20 mouse cellular contexts compared by ENCODE assay signal in the genomic region with DNA sequence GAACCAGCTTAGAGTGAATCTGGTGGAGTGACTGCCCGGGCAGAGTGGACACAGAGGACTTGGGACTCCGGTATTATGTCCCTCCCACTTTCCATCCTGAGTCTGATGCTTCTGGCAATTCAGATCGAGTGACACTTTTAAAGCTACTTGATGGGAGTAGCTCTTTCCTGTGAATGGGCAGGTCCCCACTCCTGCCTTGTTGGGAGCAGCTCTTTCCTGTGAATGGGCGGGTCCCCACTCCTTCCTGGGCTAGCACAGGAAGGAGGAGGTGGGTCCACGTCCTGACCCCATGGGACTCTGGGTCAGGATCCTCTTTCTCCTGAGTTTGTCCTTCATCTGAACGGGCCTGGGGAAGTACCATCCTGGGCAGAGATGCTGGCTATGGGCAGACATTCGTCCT. TPM values are rescaled to one million over a fixed set of nuclear protein-coding genes. Genes with fewer than 3 reads are reported as not detected.
DNase-seq lines count a peak whose midpoint lies in the region; ATAC-seq and TF ChIP-seq lines count a peak whose summit lies in the region.
"Had no signal": no experiment of that assay in that cellular context is flagged by ENCODE, and none has a peak within 500 bp of the region (broad histone marks: within the 10 kb centered on the region; RNA-seq: fewer than 3 reads in every experiment).

No protein-coding gene starts in this region.

- H3K27ac ChIP-seq in kidney, adult 2 months (ENCODE audit: insufficient read depth, low read depth, low read length) = peak overlapping the region; percentile 21; the same call in 1 of the 2 replicates
- H3K27ac ChIP-seq in kidney, embryonic 16.5 days (ENCODE audit: low read length) = no peak overlapping the region
- H3K27ac ChIP-seq: forebrain, embryonic 13.5 days; layer of hippocampus, adult 2 months; left cerebral cortex, adult 2 months; liver, embryonic 13.5 days had no signal

- no peak for ATAC-seq in kidney, embryonic 16.5 days (ENCODE audit: low FRiP score, low TSS enrichment)
- ATAC-seq: forebrain, embryonic 13.5 days had no signal

- H3K9ac ChIP-seq in kidney, embryonic 16.5 days (replicated peaks; ENCODE audit: low read length) = no peak overlapping the region
- H3K9ac ChIP-seq: forebrain, embryonic 13.5 days; liver, embryonic 13.5 days had no signal

- no peaks in the 10 kb centered on the region for H3K36me3 ChIP-seq in kidney, adult 2 months (ENCODE audit: control insufficient read depth, insufficient read depth, low read length)
- H3K36me3 ChIP-seq in kidney, embryonic 16.5 days (ENCODE audit: insufficient read depth, low read length) = no peaks in the 10 kb centered on the region
- H3K36me3 ChIP-seq: liver, embryonic 13.5 days had no signal

- peak; percentile 30 for DNase-seq in adrenal gland, adult 8-10 months
- no peak for DNase-seq in adrenal gland, postnatal 25 days
- peak; percentile 84 for DNase-seq in kidney, adult 2 months
- DNase-seq in kidney, adult 8-10 months = peak; percentile 49 to 66
- peak; percentile 61 for DNase-seq in lung, postnatal 36 days
- DNase-seq in urinary bladder, adult 18-20 months (ENCODE audit: low spot score in 2 of 2) = no peak
- DNase-seq in thymus, postnatal 4 days = no peak
- DNase-seq: cerebellum, adult 9-10 months; gastrocnemius, postnatal 10 days; liver, embryonic 13.5 days; midbrain, embryonic 14.5 days; right cerebral cortex, postnatal 25 days; thymus, postnatal 36 days had no signal

- H3K4me1 ChIP-seq in kidney, adult 2 months (ENCODE audit: control insufficient read depth, insufficient read depth, low read length) = peaks cover 32% of the 10 kb centered on the region
- H3K4me1 ChIP-seq in kidney, embryonic 16.5 days (ENCODE audit: insufficient read depth, low read length) = peaks cover 2% of the 10 kb centered on the region; the same call in 1 of the 2 replicates
- H3K4me1 ChIP-seq: forebrain, embryonic 13.5 days had no signal

- TF ChIP-seq CTCF in kidney, adult 2 months (conservative IDR thresholded peaks at IDR 0.05; ENCODE audit: insufficient read depth, insufficient read length, low read depth, low read length) = no peak

- H3K4me3 ChIP-seq in kidney, adult 2 months (ENCODE audit: insufficient read depth, low read depth, low read length) = no peak overlapping the region
- H3K4me3 ChIP-seq in kidney, embryonic 16.5 days (ENCODE audit: low read length) = no peak overlapping the region
- H3K4me3 ChIP-seq: forebrain, embryonic 13.5 days; layer of hippocampus, adult 2 months; left cerebral cortex, adult 2 months; liver, embryonic 13.5 days had no signal

- no peaks in the 10 kb centered on the region for H3K27me3 ChIP-seq in kidney, adult 2 months (replicated peaks; ENCODE audit: control insufficient read depth, insufficient read depth, low read length)
- no peaks in the 10 kb centered on the region for H3K27me3 ChIP-seq in kidney, embryonic 16.5 days (ENCODE audit: insufficient read depth, low read length)
- H3K27me3 ChIP-seq: liver, embryonic 13.5 days had no signal

- no peak overlapping the region for H3K4me2 ChIP-seq in kidney, embryonic 16.5 days (replicated peaks; ENCODE audit: low read depth, low read length)
- H3K4me2 ChIP-seq: forebrain, embryonic 13.5 days; liver, embryonic 13.5 days had no signal

- H3K9me3 ChIP-seq in kidney, embryonic 16.5 days (ENCODE audit: low read length) = no peaks in the 10 kb centered on the region
- H3K9me3 ChIP-seq: forebrain, embryonic 13.5 days; liver, embryonic 13.5 days had no signal

- no peak for TF ChIP-seq POLR2A in kidney, adult 2 months (IDR thresholded peaks at IDR 0.05; ENCODE audit: low read depth, low read length)

- 50% methylated on average over 7 of the region's 7 CpGs for WGBS in kidney, adult 2 months
- 42% methylated on average over 7 of the region's 7 CpGs for WGBS in kidney, embryonic 16.5 days

RNA-seq across cellular contexts. Expression of a gene that starts 17.1 kb away (rescaled TPM):
- total RNA-seq in adrenal gland, adult 8-10 months (2022) = 10 to 100 TPM; 15.8 to 20.8 (median 19.9) TPM
- 10.5 and 13.4 TPM in 2 replicates for total RNA-seq in adrenal gland, postnatal 25 days (2021)
- polyA plus RNA-seq in kidney, adult 2 months (2012; rRNA removed) = 40.1 and 41.0 TPM in 2 replicates
- polyA plus RNA-seq in kidney, embryonic 16.5 days (2015; fragmentation: Nextera tagmentation; extraction: Ambion mirVana) = 15.4 and 16.5 TPM in 2 replicates
- total RNA-seq: hematopoietic stem cell, adult 5-6 weeks; megakaryocyte progenitor cell, adult 5-6 weeks had no signal
- polyA plus RNA-seq: liver, embryonic 13.5 days had no signal

RNA-seq across cellular contexts. Expression of a gene that starts 37.0 kb away (rescaled TPM):
- not detected for total RNA-seq in adrenal gland, adult 8-10 months (2022)
- total RNA-seq in adrenal gland, postnatal 25 days (2021) = not detected in 2 replicates
- not detected in 2 replicates for polyA plus RNA-seq in kidney, adult 2 months (2012; rRNA removed)
- polyA plus RNA-seq in kidney, embryonic 16.5 days (2015; fragmentation: Nextera tagmentation; extraction: Ambion mirVana) = not detected in 2 replicates
- total RNA-seq: gastrocnemius, postnatal 10 days; hematopoietic stem cell, adult 5-6 weeks; layer of hippocampus, adult 2 months; left cerebral cortex, adult 2 months; megakaryocyte progenitor cell, adult 5-6 weeks had no signal
- polyA plus RNA-seq: forebrain, embryonic 13.5 days; limb, embryonic 11.5 days; liver, embryonic 13.5 days; midbrain, embryonic 14.5 days had no signal

RNA-seq across cellular contexts. Expression of a gene that starts 49.5 kb away (rescaled TPM):
- total RNA-seq in adrenal gland, adult 8-10 months (2022) = 10 to 100 TPM; 49.3 to 68.1 (median 60.4) TPM
- 54.1 and 60.7 TPM in 2 replicates for total RNA-seq in adrenal gland, postnatal 25 days (2021)
- 73.9 and 85.3 TPM in 2 replicates for polyA plus RNA-seq in kidney, adult 2 months (2012; rRNA removed)
- 45.6 and 49.1 TPM in 2 replicates for polyA plus RNA-seq in kidney, embryonic 16.5 days (2015; fragmentation: Nextera tagmentation; extraction: Ambion mirVana)

Comparison
In these comparisons a context has a peak if more than half of its experiments do, and no peak if none do; other contexts are left out.
1. DNase-seq: peak in adrenal gland, adult 8-10 months (single experiment), kidney, adult 2 months (single experiment), kidney, adult 8-10 months (2 of 2) and lung, postnatal 36 days (single experiment); none in adrenal gland, postnatal 25 days (single experiment), urinary bladder, adult 18-20 months (0 of 2) and thymus, postnatal 4 days (single experiment).